Mouse (Mus musculus) hindbrain, embryonic 16.5 days (tissue): ENCODE data around the gene Lamc1. TPM values are rescaled to one million over a fixed set of nuclear protein-coding genes. Genes with fewer than 3 reads are reported as not detected.
A peak's percentile ranks its signal among the peaks of the same experiment; 100 is the strongest.

Experiments
- ATAC-seq: fragments of 200-750 bp; cut with Nextera tagmentation; 2 replicates; pipeline ENCODE4 v1.8.0; 2017; ENCODE audit warnings: moderate TSS enrichment, moderate library complexity
- H3K27ac ChIP-seq: fragments of 300-500 bp; sonication (generic); 2 replicates; pipeline ENCODE4 v1.5.1; 2014; ENCODE audit warnings: low read depth, mild to moderate bottlenecking, control low read depth, low read length, moderate library complexity
- H3K27me3 ChIP-seq: fragments of 300-500 bp; sonication (generic); replicated peaks from 2 replicates; pipeline ENCODE4 v1.6.1; 2014; ENCODE audit warnings: low read length; ENCODE audit not compliant: control insufficient read depth, insufficient read depth
- H3K36me3 ChIP-seq: fragments of 300-500 bp; sonication (generic); 2 replicates; pipeline ENCODE4 v1.6.1; 2014; ENCODE audit warnings: mild to moderate bottlenecking, low read length, moderate library complexity, mixed read lengths; ENCODE audit not compliant: control insufficient read depth, insufficient read depth
- H3K4me1 ChIP-seq: fragments of 300-500 bp; sonication (generic); 2 replicates; pipeline ENCODE4 v1.6.1; 2014; ENCODE audit warnings: low read depth, low read length; ENCODE audit not compliant: control insufficient read depth, insufficient read depth
- H3K4me2 ChIP-seq: fragments of 300-500 bp; sonication (generic); 2 replicates; pipeline ENCODE4 v1.6.1; 2014; ENCODE audit warnings: mild to moderate bottlenecking, low read length, control low read depth, moderate library complexity
- H3K4me3 ChIP-seq: fragments of 300-500 bp; sonication (generic); 2 replicates; pipeline ENCODE4 v1.5.1; 2014; ENCODE audit warnings: mild to moderate bottlenecking, low read length, control low read depth, moderate library complexity
- H3K9ac ChIP-seq: fragments of 300-500 bp; sonication (generic); 2 replicates; pipeline ENCODE4 v1.6.1; 2014; ENCODE audit warnings: low read depth, mild to moderate bottlenecking, control low read depth, low read length, moderate library complexity
- H3K9me3 ChIP-seq: fragments of 300-500 bp; sonication (generic); 2 replicates; pipeline ENCODE4 v1.6.1; 2014; ENCODE audit warnings: mild to moderate bottlenecking, low read length, moderate library complexity; ENCODE audit not compliant: control insufficient read depth
- WGBS: fragments of 180-500 bp; shearing (Covaris S2); extraction: QIAGEN DNeasy Blood & Tissue Kit; methylation state at CpG from one replicate; pipeline ENCODE4 v1.1.7; 2014; 5-methylcytosine and 5-hydroxymethylcytosine counted together
- polyA plus RNA-seq: library from polyadenylated mRNA; unstranded; fragments of >200 nt; fragmentation: Nextera tagmentation; extraction: Ambion mirVana; gene quantifications from 2 replicates; pipeline ENCODE4 v1.2.1, GENCODE M21; 2015

Gene Lamc1
- polyA plus RNA-seq, 1 experiment from 2014 or later: 15.4 TPM

DNA sequence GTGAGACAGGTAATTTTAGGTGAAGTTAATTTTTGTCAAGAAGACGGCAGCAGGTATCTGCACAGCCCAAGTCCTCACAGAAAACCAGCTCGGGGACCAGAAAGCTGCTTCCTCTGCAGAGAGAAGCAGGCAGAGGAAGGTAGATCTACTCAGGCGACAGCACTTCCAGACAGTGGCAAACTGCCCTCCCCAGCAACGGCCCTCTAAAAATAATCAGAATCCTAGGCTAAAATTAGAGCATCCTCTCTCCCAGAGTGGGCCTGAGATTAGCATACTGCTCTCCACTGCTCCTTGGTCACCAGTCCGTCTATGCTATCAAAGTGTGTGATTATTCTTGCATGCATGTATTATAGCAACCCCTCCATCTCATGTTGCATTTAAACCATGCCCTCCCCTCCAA lies 52.2 kb downstream of the Lamc1 start:
- ATAC-seq: no peak
- Histone ChIP-seq H3K4me1 (peaks cover 2% of the 10 kb centered on the region; the same call in 1 of the 2 replicates), H3K4me2 (no peak overlapping the region), H3K36me3 (no peaks in the 10 kb centered on the region), H3K9ac (no peak overlapping the region), H3K9me3 (no peaks in the 10 kb centered on the region), H3K27me3 (no peaks in the 10 kb centered on the region), H3K4me3 (no peak overlapping the region), H3K27ac (no peak overlapping the region)
- 70% methylated on average over 5 of the region's 5 CpGs for WGBS

DNA sequence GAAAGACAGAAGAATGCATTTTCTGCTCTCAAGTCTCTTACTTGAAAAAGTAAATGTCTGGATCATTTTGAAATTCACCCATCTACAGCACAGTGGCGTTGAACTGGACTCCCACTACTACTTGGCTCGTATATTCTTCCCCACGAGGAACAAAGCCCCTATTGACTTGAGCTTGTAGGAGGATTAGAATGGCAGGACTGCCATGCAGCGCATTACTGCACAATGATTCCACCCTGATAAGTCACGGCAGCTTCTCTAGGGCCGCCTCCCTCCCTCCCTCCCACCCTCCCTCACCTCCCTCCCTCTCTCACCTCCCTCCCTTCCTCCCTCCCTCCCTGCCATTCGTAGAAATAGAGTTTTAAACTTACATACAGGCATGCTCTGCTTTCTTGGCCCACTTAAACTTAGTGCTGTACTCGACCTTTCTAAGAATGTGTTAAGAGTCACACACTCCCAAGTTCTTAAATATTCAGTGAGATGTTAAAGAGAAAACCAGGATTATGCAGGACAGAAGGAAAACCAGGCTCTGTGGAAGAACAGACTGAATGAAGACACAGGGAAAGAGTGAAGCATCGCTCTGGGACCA lies 54.5 kb downstream of the Lamc1 start:
- no peaks in the 10 kb centered on the region for H3K9me3 ChIP-seq
- no peak overlapping the region for H3K9ac ChIP-seq
- no peak overlapping the region for H3K4me2 ChIP-seq
- H3K4me1 ChIP-seq: peaks cover 5% of the 10 kb centered on the region; the same call in 1 of the 2 replicates
- no peaks in the 10 kb centered on the region for H3K36me3 ChIP-seq
- H3K4me3 ChIP-seq: no peak overlapping the region
- no peaks in the 10 kb centered on the region for H3K27me3 ChIP-seq
- H3K27ac ChIP-seq: no peak overlapping the region; the same call in 1 of the 2 replicates
- ATAC-seq: no peak
- 32% methylated on average over 9 of the region's 9 CpGs for WGBS

DNA sequence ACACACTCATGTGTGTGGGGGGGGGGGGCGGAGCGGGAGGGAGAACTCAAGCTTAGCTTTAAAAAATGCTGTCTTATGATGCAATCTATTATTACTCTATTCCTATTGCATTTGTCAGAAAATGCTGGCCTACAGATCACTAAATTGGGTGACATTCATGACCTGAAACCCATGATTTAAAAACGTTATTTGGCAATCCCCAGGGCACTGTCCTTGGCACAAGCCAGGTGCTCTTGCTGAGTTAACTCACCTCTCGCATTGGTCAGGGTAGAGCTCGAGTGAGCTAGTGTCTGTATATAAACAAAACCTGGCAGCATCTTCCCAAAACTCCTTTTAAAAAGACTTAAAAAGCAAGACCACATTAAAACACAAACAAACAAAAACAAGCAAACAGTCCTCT lies 57.1 kb downstream of the Lamc1 start:
- no peak overlapping the region for H3K27ac ChIP-seq
- H3K36me3 ChIP-seq: no peaks in the 10 kb centered on the region
- no peak for ATAC-seq
- no peak overlapping the region for H3K4me3 ChIP-seq
- H3K27me3 ChIP-seq: no peaks in the 10 kb centered on the region
- H3K4me1 ChIP-seq: peaks cover 5% of the 10 kb centered on the region; the same call in 1 of the 2 replicates
- no peak overlapping the region for H3K4me2 ChIP-seq
- H3K9me3 ChIP-seq: no peaks in the 10 kb centered on the region
- 74% methylated on average over 5 of the region's 5 CpGs for WGBS
- no peak overlapping the region for H3K9ac ChIP-seq

DNA sequence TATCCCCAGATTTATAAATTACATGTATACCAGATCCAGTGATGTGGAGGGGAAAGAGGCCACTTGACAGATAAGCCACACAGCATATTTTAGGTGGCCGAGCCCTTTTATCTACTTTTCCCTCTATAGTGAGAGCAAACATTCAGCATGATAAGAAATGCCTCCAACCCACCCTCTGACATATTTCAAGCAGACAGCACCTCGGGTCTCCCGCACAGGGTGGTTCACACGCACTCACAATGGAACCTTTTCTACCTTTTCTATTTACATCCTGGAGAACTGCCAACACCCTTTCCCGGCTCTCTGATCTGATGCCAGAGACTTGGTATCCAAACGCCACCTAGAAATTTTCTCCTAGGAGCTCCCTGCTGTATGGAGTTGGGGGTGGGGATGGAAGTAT lies 58.0 kb downstream of the Lamc1 start:
- no peaks in the 10 kb centered on the region for H3K27me3 ChIP-seq
- no peak overlapping the region for H3K4me2 ChIP-seq
- no peak overlapping the region for H3K4me3 ChIP-seq
- no peak overlapping the region for H3K27ac ChIP-seq
- no peaks in the 10 kb centered on the region for H3K36me3 ChIP-seq
- no peaks in the 10 kb centered on the region for H3K9me3 ChIP-seq
- H3K4me1 ChIP-seq: peaks cover 5% of the 10 kb centered on the region; the same call in 1 of the 2 replicates
- no peak for ATAC-seq
- no peak overlapping the region for H3K9ac ChIP-seq
- 34% methylated on average over 6 of the region's 6 CpGs for WGBS

DNA sequence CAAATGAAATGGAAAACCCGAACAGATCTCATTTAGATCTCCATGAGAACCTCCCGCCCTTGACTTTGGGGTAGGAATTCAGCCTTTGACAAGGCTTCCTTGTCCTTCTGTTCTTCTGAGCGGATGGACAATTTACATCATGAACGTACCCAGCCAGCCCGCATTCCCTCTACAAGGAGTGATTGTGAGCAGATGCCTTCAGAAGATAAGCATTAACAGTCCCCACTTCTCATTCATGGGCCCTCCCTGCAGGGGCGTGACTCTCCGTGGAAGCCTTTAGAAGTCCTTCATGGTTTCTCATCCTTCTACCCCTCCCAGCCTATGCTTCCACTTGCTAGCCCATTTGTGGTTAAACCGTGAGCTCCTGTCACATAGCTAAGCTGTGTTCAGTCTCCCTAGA lies 58.9 kb downstream of the Lamc1 start:
- no peaks in the 10 kb centered on the region for H3K27me3 ChIP-seq
- H3K4me2 ChIP-seq: no peak overlapping the region
- no peaks in the 10 kb centered on the region for H3K9me3 ChIP-seq
- H3K36me3 ChIP-seq: no peaks in the 10 kb centered on the region
- ATAC-seq: peak; percentile 32; the same call in 1 of the 2 replicates
- H3K4me3 ChIP-seq: no peak overlapping the region
- no peak overlapping the region for H3K9ac ChIP-seq
- peaks cover 5% of the 10 kb centered on the region; the same call in 1 of the 2 replicates for H3K4me1 ChIP-seq
- WGBS: 47% methylated on average over 8 of the region's 8 CpGs
- no peak overlapping the region for H3K27ac ChIP-seq

DNA sequence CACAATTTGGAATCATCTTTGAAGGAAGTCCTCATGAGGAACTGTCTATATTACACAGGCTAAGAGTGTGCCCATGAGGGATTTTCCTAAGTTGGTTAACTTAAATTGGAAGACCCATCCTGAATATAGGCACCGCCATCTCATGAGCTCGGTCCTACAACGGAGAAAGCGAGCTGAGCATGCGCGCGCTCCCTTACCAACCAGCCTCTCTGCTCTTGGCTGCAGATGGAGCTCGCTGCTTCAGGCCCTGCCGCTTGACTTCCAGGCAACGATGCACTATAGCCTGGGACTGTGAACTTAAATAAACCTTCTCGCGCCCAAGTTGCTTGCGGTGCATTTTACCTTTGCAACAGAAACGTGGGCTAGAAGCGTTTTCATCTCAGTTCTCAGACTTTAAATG lies 61.8 kb downstream of the Lamc1 start:
- H3K4me2 ChIP-seq: no peak overlapping the region
- no peaks in the 10 kb centered on the region for H3K36me3 ChIP-seq
- no peak overlapping the region for H3K9ac ChIP-seq
- no peak overlapping the region for H3K4me3 ChIP-seq
- H3K4me1 ChIP-seq: peaks cover 11% of the 10 kb centered on the region
- no peak for ATAC-seq
- WGBS: 92% methylated on average over 15 of the region's 15 CpGs
- no peaks in the 10 kb centered on the region for H3K27me3 ChIP-seq
- no peaks in the 10 kb centered on the region for H3K9me3 ChIP-seq
- no peak overlapping the region for H3K27ac ChIP-seq

DNA sequence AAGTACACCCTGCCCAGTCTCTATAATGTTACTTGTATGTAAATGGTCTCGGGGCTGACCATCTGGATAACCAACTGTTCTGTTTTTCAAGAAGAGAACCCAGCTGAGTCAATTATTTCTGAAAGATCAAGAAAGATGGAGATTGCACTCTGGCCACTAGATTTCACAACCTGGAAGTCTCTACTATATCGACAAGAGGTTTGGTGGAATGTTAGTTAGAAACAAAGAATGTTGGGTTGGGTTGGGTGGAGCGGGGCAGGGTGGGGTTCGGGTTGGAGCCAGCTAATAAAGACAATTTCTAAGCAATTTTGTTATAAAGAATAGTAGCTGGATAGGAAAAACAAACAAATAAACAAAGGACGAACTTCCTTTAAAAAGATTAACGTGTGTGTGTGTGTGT lies 62.9 kb downstream of the Lamc1 start:
- Histone ChIP-seq H3K4me1 (peaks cover 18% of the 10 kb centered on the region), H3K4me3 (no peak overlapping the region), H3K27me3 (no peaks in the 10 kb centered on the region), H3K9me3 (no peaks in the 10 kb centered on the region), H3K36me3 (no peaks in the 10 kb centered on the region), H3K4me2 (no peak overlapping the region), H3K27ac (no peak overlapping the region), H3K9ac (no peak overlapping the region)
- no peak for ATAC-seq
- WGBS: 85% methylated on average over 6 of the region's 6 CpGs

DNA sequence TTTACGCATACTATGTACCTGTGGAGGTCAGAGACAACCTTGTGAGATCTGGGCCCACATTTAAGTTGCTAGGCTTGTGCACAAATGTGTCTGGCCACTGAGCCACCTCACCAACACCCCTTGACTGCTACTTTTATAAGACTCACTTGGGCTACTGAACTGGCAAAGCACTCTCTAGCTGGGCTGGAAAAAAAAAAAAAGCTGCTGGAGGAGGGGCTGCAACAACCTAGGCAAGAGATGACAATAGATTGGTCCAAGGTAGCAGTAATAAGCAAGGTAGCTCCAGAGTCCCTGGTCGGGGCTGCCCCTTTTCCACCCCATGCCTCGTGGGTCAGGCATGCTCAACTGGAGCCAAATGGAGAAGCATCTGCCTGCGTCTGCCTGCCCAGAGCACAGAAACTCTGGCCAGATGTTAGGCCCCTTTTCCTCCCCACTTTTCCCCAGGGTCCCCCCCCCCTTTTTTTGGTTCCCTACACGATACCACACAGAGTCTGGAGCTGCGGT lies 63.7 kb downstream of the Lamc1 start:
- H3K4me3 ChIP-seq: no peak overlapping the region
- no peak overlapping the region for H3K9ac ChIP-seq
- peaks cover 24% of the 10 kb centered on the region for H3K4me1 ChIP-seq
- ATAC-seq: no peak
- H3K36me3 ChIP-seq: no peaks in the 10 kb centered on the region
- no peak overlapping the region for H3K4me2 ChIP-seq
- H3K9me3 ChIP-seq: no peaks in the 10 kb centered on the region
- no peaks in the 10 kb centered on the region for H3K27me3 ChIP-seq
- no peak overlapping the region for H3K27ac ChIP-seq
- WGBS: 75% methylated on average over 6 of the region's 6 CpGs

DNA sequence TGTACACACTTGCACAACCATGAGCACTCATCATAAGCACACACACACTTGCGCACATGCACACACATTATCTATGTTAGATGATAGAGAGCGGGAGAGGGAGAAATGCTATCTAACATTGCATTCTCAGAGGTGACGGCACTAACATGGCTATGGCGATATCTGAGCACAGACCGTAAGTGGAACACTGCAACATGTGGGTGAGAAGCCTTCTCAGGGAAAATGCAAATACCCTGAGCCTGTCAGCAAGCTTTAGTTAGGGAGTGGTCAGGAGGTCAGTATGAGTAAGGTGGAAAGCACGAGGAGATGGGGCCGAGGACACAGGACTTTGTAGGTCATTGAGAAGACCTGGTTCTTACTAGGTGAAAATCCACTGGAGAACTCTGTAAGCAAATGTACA lies 64.3 kb downstream of the Lamc1 start:
- 95% methylated on average over 7 of the region's 7 CpGs for WGBS
- Histone ChIP-seq H3K4me3 (no peak overlapping the region), H3K27me3 (no peaks in the 10 kb centered on the region), H3K4me1 (peaks cover 24% of the 10 kb centered on the region), H3K36me3 (no peaks in the 10 kb centered on the region), H3K27ac (no peak overlapping the region), H3K9ac (no peak overlapping the region), H3K4me2 (no peak overlapping the region), H3K9me3 (no peaks in the 10 kb centered on the region)
- no peak for ATAC-seq
